In the genomic region with DNA sequence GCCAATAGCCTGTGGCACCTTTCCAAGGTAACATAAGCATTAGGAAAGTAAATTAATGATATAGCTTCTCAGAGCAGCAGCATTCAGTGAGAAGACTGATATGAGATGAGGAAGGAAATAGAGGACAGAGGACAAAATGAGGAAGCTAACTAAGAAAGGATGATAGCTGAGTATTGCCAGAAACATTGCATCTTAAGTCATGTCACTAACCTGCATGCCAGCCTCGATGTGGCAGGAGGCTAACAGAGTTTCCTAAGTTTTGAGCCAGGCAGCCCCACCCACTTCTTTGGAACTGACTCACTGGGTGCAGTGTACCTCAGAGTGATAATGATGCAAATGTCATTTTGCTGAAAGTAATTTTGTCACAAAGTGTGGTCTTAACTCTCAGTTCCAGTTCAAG, we compare ENCODE assay signal across 34 mouse cellular contexts. TPM values are rescaled to one million over a fixed set of nuclear protein-coding genes. Genes with fewer than 3 reads are reported as not detected.
A peak's percentile ranks its signal among the peaks of the same experiment; 100 is the strongest.
DNase-seq lines count a peak whose midpoint lies in the region; ATAC-seq and TF ChIP-seq lines count a peak whose summit lies in the region.
"Had no signal": no experiment of that assay in that cellular context is flagged by ENCODE, and none has a peak within 500 bp of the region (broad histone marks: within the 10 kb centered on the region; RNA-seq: fewer than 3 reads in every experiment).

No protein-coding gene starts in this region.

- TF ChIP-seq POLR2A in MEL (IDR thresholded peaks at IDR 0.05; ENCODE audit: control insufficient read depth in 1 of 2, insufficient read depth in 1 of 2, low read depth in 1 of 2, low read length in 2 of 2, poor library complexity in 1 of 2): no peak

- TF ChIP-seq RAD21 in MEL (IDR thresholded peaks at IDR 0.05; ENCODE audit: low read depth, low read length): no peak

- no peak for TF ChIP-seq CTCF in MEL (IDR thresholded peaks at IDR 0.05 in 2 of 3, conservative IDR thresholded peaks at IDR 0.05 in 1 of 3; ENCODE audit: control insufficient read depth in 1 of 3, insufficient read depth in 1 of 3, low read depth in 2 of 3, low read length in 3 of 3, poor library complexity in 1 of 3, severe bottlenecking in 1 of 3)

- DNase-seq in MEL (ENCODE audit: low read depth, low spot score): peak; percentile 14
- no peak for DNase-seq in urinary bladder, adult 2 months (ENCODE audit: low spot score)
- no peak for DNase-seq in MN1 (ENCODE audit: low spot score)
- DNase-seq in urinary bladder, postnatal 36 days (ENCODE audit: low spot score in 2 of 2): no peak
- DNase-seq: adrenal gland, postnatal 14 days; cerebellum, adult 11 months; cerebellum, adult 2 months; cerebellum, adult 9-11 months; cerebellum, postnatal 25 days; embryo, embryonic 11 days; gastrocnemius, postnatal 10 days; gastrocnemius, postnatal 36 days; heart, adult 11 months had no signal

- no peaks in the 10 kb centered on the region for H3K9me3 ChIP-seq in MEL (replicated peaks; ENCODE audit: insufficient read depth, low read length)
- H3K9me3 ChIP-seq: embryonic facial prominence, embryonic 10.5 days; embryonic facial prominence, embryonic 13.5 days; forebrain, embryonic 12.5 days; forebrain, embryonic 15.5 days; G1E; hindbrain, embryonic 10.5 days; hindbrain, embryonic 13.5 days; intestine, embryonic 15.5 days had no signal

- H3K27me3 ChIP-seq in MEL (ENCODE audit: control insufficient read depth in 1 of 2, insufficient read depth in 2 of 2, low read length in 2 of 2): no peaks in the 10 kb centered on the region
- H3K27me3 ChIP-seq: CH12.LX; embryonic facial prominence, embryonic 13.5 days; forebrain, embryonic 12.5 days; forebrain, embryonic 15.5 days; hindbrain, embryonic 13.5 days; intestine, embryonic 15.5 days had no signal

- no peak for TF ChIP-seq EP300 in MEL (IDR thresholded peaks at IDR 0.05; ENCODE audit: low read depth in 1 of 2, low read length in 2 of 2)

- no peak overlapping the region for H3K27ac ChIP-seq in MEL (ENCODE audit: control insufficient read depth, low read depth, low read length)
- H3K27ac ChIP-seq: embryonic facial prominence, embryonic 10.5 days; embryonic facial prominence, embryonic 13.5 days; forebrain, embryonic 12.5 days; forebrain, embryonic 15.5 days; hindbrain, embryonic 10.5 days; hindbrain, embryonic 13.5 days; intestine, embryonic 15.5 days had no signal

- H3K79me2 ChIP-seq in MEL (ENCODE audit: control insufficient read depth, insufficient read depth, low read length, poor library complexity): no peaks in the 10 kb centered on the region

- no peaks in the 10 kb centered on the region for H3K36me3 ChIP-seq in MEL (ENCODE audit: control insufficient read depth in 1 of 2, insufficient read depth in 2 of 2, low read length in 2 of 2)
- H3K36me3 ChIP-seq: embryonic facial prominence, embryonic 10.5 days; embryonic facial prominence, embryonic 13.5 days; forebrain, embryonic 12.5 days; forebrain, embryonic 15.5 days; G1E; hindbrain, embryonic 10.5 days; hindbrain, embryonic 13.5 days; intestine, embryonic 15.5 days had no signal

- no peak overlapping the region for H3K9ac ChIP-seq in MEL (ENCODE audit: control insufficient read depth, low read depth, low read length, poor library complexity, severe bottlenecking)
- H3K9ac ChIP-seq: embryonic facial prominence, embryonic 13.5 days; forebrain, embryonic 12.5 days; forebrain, embryonic 15.5 days; hindbrain, embryonic 13.5 days; intestine, embryonic 15.5 days had no signal

- no peaks in the 10 kb centered on the region for H3K4me1 ChIP-seq in MEL (ENCODE audit: control insufficient read depth in 1 of 2, insufficient read depth in 2 of 2, low read length in 2 of 2)
- H3K4me1 ChIP-seq: embryonic facial prominence, embryonic 10.5 days; embryonic facial prominence, embryonic 13.5 days; forebrain, embryonic 12.5 days; forebrain, embryonic 15.5 days; hindbrain, embryonic 10.5 days; hindbrain, embryonic 13.5 days; intestine, embryonic 15.5 days had no signal

- no peak overlapping the region for H3K4me3 ChIP-seq in MEL (ENCODE audit: control insufficient read depth in 1 of 2, insufficient read depth in 1 of 2, low read depth in 2 of 2, low read length in 2 of 2)
- H3K4me3 ChIP-seq: embryonic facial prominence, embryonic 10.5 days; embryonic facial prominence, embryonic 13.5 days; erythroblast, embryonic 14.5 days; forebrain, embryonic 12.5 days; forebrain, embryonic 15.5 days; hindbrain, embryonic 10.5 days; hindbrain, embryonic 13.5 days; intestine, embryonic 15.5 days had no signal

- peak; percentile 47 for ATAC-seq in common myeloid progenitor, adult 5-6 weeks (replicated peaks; ENCODE audit: low read depth, poor library complexity, severe bottlenecking)
- peak; percentile 95 for ATAC-seq in megakaryocyte, adult 5-6 weeks (ENCODE audit: poor library complexity, severe bottlenecking)
- ATAC-seq in neutrophil, adult 5-6 weeks (ENCODE audit: extremely low read depth, insufficient number of reproducible peaks, low FRiP score, poor library complexity, severe bottlenecking): peak; percentile 44; the same call in 1 of the 2 replicates
- ATAC-seq: forebrain, embryonic 15.5 days; hindbrain, embryonic 16.5 days; intestine, embryonic 15.5 days; Patski had no signal

TF ChIP-seq in MEL, 35 proteins besides CTCF, POLR2A, EP300 and RAD21:
- TF ChIP-seq ETS1 (IDR thresholded peaks at IDR 0.05; ENCODE audit: low read depth, low read length) (no peak), JUND (IDR thresholded peaks at IDR 0.05; ENCODE audit: low read depth, low read length) (no peak), NRF1 (IDR thresholded peaks at IDR 0.05; ENCODE audit: insufficient read depth, low read depth, low read length, poor library complexity, severe bottlenecking) (no peak), TCF12 (IDR thresholded peaks at IDR 0.05; ENCODE audit: low read depth, low read length) (no peak), SIN3A (IDR thresholded peaks at IDR 0.05; ENCODE audit: low read length) (no peak)

RNA-seq across cellular contexts. Expression of a gene that starts 16.0 kb away (rescaled TPM):
- not detected in 2 replicates for total RNA-seq in MEL (2012; rRNA removed)
- polyA plus RNA-seq in MEL (2012; ENCODE audit: insufficient read depth in 1 of 2, insufficient read length in 2 of 2, low read depth in 1 of 2, low replicate concordance in 2 of 2, missing spikeins in 1 of 2): not detected
- total RNA-seq in common myeloid progenitor, adult 5-6 weeks (2017): not detected in 2 replicates
- total RNA-seq in megakaryocyte, adult 5-6 weeks (2015): 30.3 and 43.3 TPM in 2 replicates
- 24.4 and 24.6 TPM in 2 replicates for total RNA-seq in megakaryocyte, adult 5-6 weeks (2017)
- 149 TPM in 2 replicates for total RNA-seq in neutrophil, adult 5-6 weeks (2017)
- polyA plus RNA-seq in urinary bladder, adult 2 months (2012; rRNA removed): 0.08 and 0.21 TPM in 2 replicates
- total RNA-seq: adrenal gland, postnatal 14 days; CH12.LX; G1E; gastrocnemius, adult 18-20 months; gastrocnemius, postnatal 10 days; gastrocnemius, postnatal 36 days; heart, postnatal 25 days had no signal
- polyA plus RNA-seq: cerebellum, adult 2 months; cortical plate, adult 2 months; embryonic facial prominence, embryonic 10.5 days; embryonic facial prominence, embryonic 13.5 days; erythroblast, embryonic 14.5 days; forebrain, embryonic 12.5 days; forebrain, embryonic 15.5 days; G1E; heart, embryonic 11.5 days; heart, embryonic 14.5 days; heart, postnatal 0 days; hindbrain, embryonic 10.5 days; hindbrain, embryonic 13.5 days; hindbrain, embryonic 16.5 days; Patski had no signal

Comparison
In these comparisons a context has a peak if more than half of its experiments do, and no peak if none do; other contexts are left out.
1. ATAC-seq: peak in every context shown above with its lines; median percentile 95 in megakaryocyte, adult 5-6 weeks; 47 in common myeloid progenitor, adult 5-6 weeks; 44 in neutrophil, adult 5-6 weeks.
2. RNA of a gene that starts 16.0 kb away (total RNA-seq): 149 TPM in neutrophil, adult 5-6 weeks and 24.4 to 43.3 TPM in megakaryocyte, adult 5-6 weeks; not detected in MEL and not detected in common myeloid progenitor, adult 5-6 weeks; every median in the first group is over 10 times any median in the second.